Mouse (Mus musculus) megakaryocyte, embryonic 14.5 days (primary cell): ENCODE measurements around the gene Ltbp4.

ENCODE experiments used
- FLI1 ChIP-seq: IDR thresholded peaks from 2 replicates; pipeline ENCODE4 v1.6.1; 2012; ENCODE audit warnings: low read length, inconsistent platforms, mixed read lengths
- GATA1 ChIP-seq: IDR thresholded peaks from 3 replicates; pipeline ENCODE4 v1.6.1; 2012; ENCODE audit warnings: mixed read lengths, low read length, inconsistent platforms, borderline replicate concordance

GRCm38 (mm10) chr7:27319411-27319810 lies 18.1 kb downstream of the Ltbp4 start:
- TF ChIP-seq FLI1, result no peak
- TF ChIP-seq GATA1, result no peak
